ENCODE assay signal across 8 mouse cellular contexts in the genomic region with DNA sequence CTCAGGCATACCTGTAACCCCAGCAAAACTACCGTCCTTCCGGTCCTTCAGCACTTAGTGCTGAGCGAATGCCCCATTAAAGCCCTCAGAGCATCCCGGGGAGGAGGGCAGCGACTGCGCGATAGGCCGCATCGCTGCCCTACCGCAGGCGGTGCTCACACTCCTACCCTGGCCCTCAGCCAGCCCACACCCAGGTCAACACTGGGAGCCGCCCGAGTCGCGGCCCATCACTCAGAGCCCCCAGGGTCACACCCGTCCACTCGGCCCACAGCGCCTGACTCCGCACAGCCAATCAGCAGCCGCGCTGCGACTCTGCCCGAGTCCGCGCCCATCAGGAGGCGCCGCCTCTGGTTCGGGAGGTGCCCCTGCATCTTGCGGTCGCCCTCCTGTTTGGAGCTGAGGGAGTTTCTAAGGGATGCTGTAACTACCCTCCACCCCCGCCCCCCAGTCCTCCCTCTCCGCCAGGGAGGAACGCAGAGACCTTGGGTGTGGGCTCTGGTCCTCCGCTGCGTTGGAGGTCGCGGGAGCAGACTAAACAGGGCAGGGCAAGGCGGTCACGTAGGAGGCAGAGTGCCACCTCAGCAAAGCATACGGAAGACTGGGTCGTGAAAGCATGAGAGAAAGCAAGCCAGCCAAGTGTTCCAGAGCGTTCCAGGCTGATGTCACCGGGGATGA. TPM values are rescaled to one million over a fixed set of nuclear protein-coding genes. Genes with fewer than 3 reads are reported as not detected.
DNase-seq lines count a peak whose midpoint lies in the region; ATAC-seq and TF ChIP-seq lines count a peak whose summit lies in the region.

No protein-coding gene starts in this region.

- no peaks in the 10 kb centered on the region for H3K9me3 ChIP-seq in hindbrain, postnatal 0 days (ENCODE audit: low read length)

- no peaks in the 10 kb centered on the region for H3K27me3 ChIP-seq in hindbrain, postnatal 0 days (ENCODE audit: insufficient read depth, low read length)

- peak overlapping the region; percentile 79 for H3K4me3 ChIP-seq in gastrocnemius, adult 2 months
- peak overlapping the region; percentile 62 for H3K4me3 ChIP-seq in hindbrain, postnatal 0 days (ENCODE audit: low read length)

- under 1% methylated on average over 43 of the region's 43 CpGs for WGBS in hindbrain, postnatal 0 days

- DNase-seq in ZHBTc4 (ENCODE audit: low read depth, low spot score): peak; percentile 97
- peak; percentile 93 for DNase-seq in gastrocnemius, adult 2 months
- DNase-seq in hindbrain, postnatal 0 days (ENCODE audit: low spot score): peak; percentile 93
- peak; percentile 79 to 93 for DNase-seq in left cerebral cortex, adult 8-10 months (ENCODE audit: low spot score in 2 of 2)
- peak; percentile 93 to 96 for DNase-seq in right cerebral cortex, postnatal 10 days (ENCODE audit: low spot score in 2 of 2)
- DNase-seq in urinary bladder, postnatal 14 days (ENCODE audit: low spot score): peak; percentile 91

- 0 out of 2 replicates have a peak, but pooled peaks cover 5% of the 10 kb centered on the region for H3K4me1 ChIP-seq in hindbrain, postnatal 0 days (ENCODE audit: insufficient read depth, low read length)

- H3K27ac ChIP-seq in gastrocnemius, adult 2 months: peak overlapping the region; percentile 85
- peak overlapping the region; percentile 96 for H3K27ac ChIP-seq in hindbrain, postnatal 0 days

- intact Hi-C loops in gastrocnemius, adult 2 months (cut with DNase I): loop anchor here (2.0 kb wide), 1 partner anchor 28 kb away; no protein-coding TSS in a partner anchor

- H3K9ac ChIP-seq in hindbrain, postnatal 0 days (replicated peaks; ENCODE audit: low read length): peak overlapping the region; percentile 78

- H3K4me2 ChIP-seq in hindbrain, postnatal 0 days (ENCODE audit: low read depth, low read length): peak overlapping the region; percentile 85

- peak; percentile 95 for ATAC-seq in common myeloid progenitor, adult 5-6 weeks (replicated peaks; ENCODE audit: low read depth, poor library complexity, severe bottlenecking)
- ATAC-seq in hindbrain, postnatal 0 days: peak; percentile 99
- peak; percentile 94 for ATAC-seq in megakaryocyte, adult 5-6 weeks (ENCODE audit: poor library complexity, severe bottlenecking)

- no peaks in the 10 kb centered on the region for H3K36me3 ChIP-seq in hindbrain, postnatal 0 days (ENCODE audit: insufficient read depth, low read length)

- peak; percentile 30; the same call in 1 of the 2 replicates for TF ChIP-seq CTCF in gastrocnemius, adult 2 months (IDR thresholded peaks at IDR 0.05)
- TF ChIP-seq CTCF in hindbrain, postnatal 0 days (IDR thresholded peaks at IDR 0.05; ENCODE audit: low read depth): peak; percentile 55; the same call in 1 of the 2 replicates

RNA-seq across cellular contexts. Expression of a gene that starts 26.5 kb away (rescaled TPM):
- 115 and 135 TPM in 2 replicates for total RNA-seq in common myeloid progenitor, adult 5-6 weeks (2017)
- total RNA-seq in gastrocnemius, adult 2 months (2021): 1 to 10 TPM; 7.4 to 9.1 TPM
- total RNA-seq in hindbrain, postnatal 0 days (2014; rRNA removed): 1,071 and 1,235 TPM in 2 replicates
- polyA plus RNA-seq in hindbrain, postnatal 0 days (2015; fragmentation: Nextera tagmentation; extraction: Ambion mirVana): 274 and 291 TPM in 2 replicates
- total RNA-seq in left cerebral cortex, adult 8-10 months (2022): 100 to 1,000 TPM; 702 to 768 (median 723) TPM
- total RNA-seq in megakaryocyte, adult 5-6 weeks (2015): 30.0 and 33.3 TPM in 2 replicates
- total RNA-seq in megakaryocyte, adult 5-6 weeks (2017): 26.9 and 28.9 TPM in 2 replicates

Comparison
In these comparisons a context has a peak if more than half of its experiments do, and no peak if none do; other contexts are left out.
1. Peak in every context shown above with its lines: DNase-seq, ATAC-seq, H3K4me3 ChIP-seq and H3K27ac ChIP-seq.